Mouse (Mus musculus) adrenal gland, postnatal 14 days (tissue): ENCODE results near the gene Stra6l. TPM values are rescaled to one million over a fixed set of nuclear protein-coding genes. Genes with fewer than 3 reads are reported as not detected.

Experiments used
- DNase-seq: peaks from one replicate; pipeline ENCODE4 v3.0.0; 2021; ENCODE audit warnings: mixed read lengths
- total RNA-seq: library from RNA; stranded (reverse); gene quantifications from 2 replicates; pipeline ENCODE4 v1.2.3, GENCODE M21; 2021

Gene Stra6l
- total RNA-seq, 1 experiment from 2014 or later, result 7.0 TPM

DNA sequence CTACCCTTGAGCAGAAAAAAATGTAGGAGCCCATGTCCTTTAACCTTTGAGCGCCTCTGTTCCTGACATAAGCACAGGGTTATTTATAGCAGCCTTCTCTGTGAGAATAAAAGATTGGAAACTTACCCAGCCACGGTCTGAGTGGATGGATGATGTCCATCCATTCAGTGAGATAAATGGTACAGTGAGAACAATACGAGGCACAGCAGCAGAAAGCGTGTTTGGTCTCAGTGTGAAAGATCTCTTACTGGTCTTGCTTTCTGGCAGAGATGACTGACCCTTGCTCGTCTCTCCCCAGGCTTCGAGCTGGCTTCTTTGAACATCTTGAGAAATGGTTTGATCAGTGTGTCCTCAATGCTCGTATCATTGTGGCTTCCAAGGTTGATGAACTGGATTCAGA lies 68.6 kb downstream of the Stra6l start:
- DNase-seq, result peak; percentile 13

- DNase-seq, result no peak
Measured at GRCm38 (mm10) chr4:45921663-45922435, 73.4 kb downstream of the Stra6l start.

DNA sequence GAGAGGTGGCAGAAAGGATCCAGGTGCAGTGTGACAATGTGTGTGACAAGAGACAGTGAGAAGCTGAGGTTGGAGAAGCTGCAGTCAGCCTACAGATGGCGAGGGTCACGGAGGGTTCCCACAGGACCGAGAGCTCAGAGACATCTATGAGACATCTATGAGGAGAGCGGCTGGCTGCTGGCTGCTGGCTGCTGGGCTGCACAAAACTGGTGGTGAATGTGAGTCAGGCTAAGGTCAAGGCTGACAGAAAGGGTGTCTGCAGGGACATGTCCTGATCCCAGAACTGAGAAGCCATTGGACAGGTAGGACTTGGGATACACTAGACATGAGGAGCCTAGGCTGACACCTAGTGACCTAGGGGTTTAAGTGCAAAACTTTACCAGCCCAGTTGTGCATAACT lies 75.5 kb downstream of the Stra6l start:
- peak; percentile 47 for DNase-seq

DNA sequence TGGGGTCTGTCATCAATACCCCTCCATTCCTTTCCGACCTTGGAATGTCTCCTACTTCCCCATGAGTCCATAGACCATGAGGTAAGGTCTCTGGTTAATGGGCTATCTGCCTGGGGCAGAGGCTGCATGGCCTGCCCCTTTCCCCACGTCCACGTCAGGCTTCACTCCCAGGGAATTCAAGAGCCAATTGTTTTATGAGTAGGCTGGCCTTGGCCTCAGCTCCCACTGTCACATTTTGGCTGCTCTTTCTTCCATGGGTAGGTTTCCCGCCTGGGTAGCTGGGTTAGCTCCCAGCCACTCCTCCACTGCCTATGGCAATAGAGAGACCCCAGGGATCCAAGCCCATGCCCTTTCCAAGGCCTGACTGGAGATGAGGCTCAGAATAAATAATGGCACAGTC lies 80.1 kb downstream of the Stra6l start:
- DNase-seq, result peak; percentile 43

Other genes starting within 250 kb of the Stra6l start
- 10.2 and 34.6 TPM in 2 replicates for gene Aldh1b1, start 49.6 kb upstream of the Stra6l start, total RNA-seq
- not detected in 2 replicates for gene Igfbpl1, start 21.7 kb upstream of the Stra6l start, total RNA-seq
- 0.23 and 0.33 TPM in 2 replicates for gene Ccdc180, start 41.6 kb downstream of the Stra6l start, total RNA-seq
- gene Tdrd7, start 116.7 kb downstream of the Stra6l start, total RNA-seq, result 21.3 and 23.0 TPM in 2 replicates
- gene Tmod1, start 190.3 kb downstream of the Stra6l start, total RNA-seq, result 3.6 and 4.7 TPM in 2 replicates